Mouse (Mus musculus): ENCODE results near the gene Ly6c2.
"Not testable (repeated sequence)": the region's sequence is repeated elsewhere in the genome, so short reads cannot be mapped to it uniquely, and the experiment has no call there.

The Ly6c2 gene

DNA sequence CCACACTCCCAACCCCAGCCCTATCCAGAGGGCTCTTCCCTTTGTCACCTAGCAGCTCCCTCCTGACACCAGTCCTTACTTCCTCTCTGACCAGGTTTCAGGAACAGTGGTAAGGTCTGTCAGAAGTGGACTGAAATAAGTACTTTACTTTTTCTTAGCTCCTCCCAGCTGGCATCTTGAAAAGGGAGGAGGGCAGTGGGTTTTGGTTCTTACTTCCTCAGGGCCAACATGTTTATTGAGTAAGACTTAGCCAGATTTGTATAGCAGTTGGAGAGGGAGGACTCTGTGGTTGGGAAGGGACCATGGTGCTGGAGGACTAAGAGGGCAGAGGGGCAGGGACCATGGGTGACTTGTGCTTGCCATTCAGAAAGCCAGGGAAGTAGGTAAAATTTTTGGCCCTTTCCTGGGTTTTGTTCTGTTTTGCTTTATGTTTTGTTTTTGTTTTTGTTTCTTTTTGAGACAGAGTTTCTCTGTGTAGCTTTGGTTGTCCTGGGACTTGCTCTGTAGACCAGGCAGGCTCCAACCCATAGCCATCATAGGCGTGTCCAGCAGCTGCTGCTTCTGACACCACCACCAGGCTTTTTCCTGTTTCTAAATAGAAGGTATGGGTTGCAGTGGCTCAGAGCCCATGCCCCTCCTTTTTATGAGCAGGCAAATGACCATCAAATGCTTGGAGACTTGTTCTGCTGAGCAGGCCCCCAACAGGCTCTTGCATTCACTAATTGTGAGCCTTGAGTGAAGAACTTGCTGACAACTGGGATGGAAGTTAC, at the start of gene Ly6c2:
Gene Ly6c2 (minus strand): TSS at position 110 of the 770 bp plus-strand sequence.
- not testable (repeated sequence) for DNase-seq (ENCODE audit: low read depth, low spot score)

DNA sequence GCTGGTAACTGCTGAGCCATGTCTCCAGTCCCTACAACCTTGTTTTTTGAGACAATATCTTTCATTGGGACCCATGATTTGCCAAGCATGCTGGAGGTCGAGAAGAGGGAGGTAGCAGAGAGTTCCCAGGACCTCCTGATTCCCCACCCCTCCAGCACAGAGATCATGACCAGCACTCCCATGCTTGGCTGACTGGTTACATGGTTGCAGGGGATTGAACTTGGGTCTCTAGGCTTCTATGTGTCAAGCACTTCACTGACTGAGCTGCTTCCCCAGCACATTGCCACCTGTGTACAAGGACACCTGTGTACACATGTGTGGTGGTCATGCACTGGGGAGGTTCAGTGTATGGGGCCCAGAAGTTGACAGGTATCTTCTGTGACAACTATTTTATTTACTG, 45.9 kb upstream of the Ly6c2 start:
- DNase-seq (ENCODE audit: low read depth, low spot score), result no peak

DNA sequence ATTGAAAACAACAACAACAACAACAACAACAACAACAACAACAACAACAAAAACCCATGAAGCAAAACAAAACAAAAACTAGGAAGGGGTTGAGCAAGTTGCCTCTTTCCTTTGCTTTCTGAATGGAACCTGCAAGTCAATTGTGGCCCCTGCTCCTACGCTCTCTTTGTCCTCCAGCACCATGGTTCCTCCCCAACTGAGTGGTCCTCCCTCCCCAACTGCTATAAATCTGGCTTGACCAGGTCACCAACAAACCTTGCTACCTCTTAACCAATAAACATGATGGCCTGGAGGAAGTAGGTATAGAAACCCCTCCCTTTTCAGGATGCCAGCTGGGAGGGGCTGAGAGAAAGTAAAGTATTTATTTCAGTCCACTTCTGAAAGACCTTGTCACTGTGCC, 43.2 kb upstream of the Ly6c2 start, which contains the start of gene Ly6g:
Gene Ly6g (plus strand): TSS at position 301 of the 400 bp plus-strand sequence.
- no peak for DNase-seq (ENCODE audit: low read depth, low spot score)

DNA sequence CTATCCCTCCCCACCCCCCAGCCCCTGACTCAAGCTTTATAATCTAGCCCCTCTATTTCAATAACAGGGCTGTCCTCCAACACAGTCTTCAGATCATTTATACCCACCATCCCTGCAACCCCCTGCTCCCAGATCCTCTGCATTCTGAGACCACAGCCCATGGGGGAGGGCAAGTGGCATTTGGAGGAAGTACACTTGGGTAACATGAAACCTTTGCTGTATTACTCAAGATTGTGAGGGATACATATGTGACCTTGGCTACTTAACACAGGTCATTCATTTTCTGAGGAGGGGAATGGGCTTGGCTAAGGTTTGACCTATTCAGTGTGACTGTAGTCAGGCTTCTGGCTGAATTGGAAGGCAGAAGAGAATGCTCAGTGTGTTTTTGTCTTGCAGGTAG, 41.3 kb upstream of the Ly6c2 start:
- no peak for DNase-seq (ENCODE audit: low read depth, low spot score)

DNA sequence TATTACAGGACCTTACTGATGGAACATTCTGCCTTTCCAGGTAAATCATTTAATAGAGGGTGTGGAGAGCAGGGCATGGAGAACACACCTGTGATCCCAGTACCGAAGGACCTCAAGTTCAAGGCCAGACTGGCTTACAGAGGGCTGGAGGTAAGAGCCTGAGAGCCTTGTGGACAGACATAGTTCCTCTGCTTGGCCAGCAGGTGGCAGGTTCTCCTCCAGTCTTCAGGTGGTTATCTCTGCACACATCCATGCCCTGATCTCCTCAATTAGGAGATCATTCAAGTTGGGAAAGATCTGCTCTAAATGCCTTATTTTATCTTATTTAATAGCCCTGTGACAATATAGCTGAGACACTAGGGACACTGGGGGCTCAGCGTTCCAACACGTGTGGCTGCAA, 32.0 kb upstream of the Ly6c2 start:
- no peak for DNase-seq (ENCODE audit: low read depth, low spot score)

DNA sequence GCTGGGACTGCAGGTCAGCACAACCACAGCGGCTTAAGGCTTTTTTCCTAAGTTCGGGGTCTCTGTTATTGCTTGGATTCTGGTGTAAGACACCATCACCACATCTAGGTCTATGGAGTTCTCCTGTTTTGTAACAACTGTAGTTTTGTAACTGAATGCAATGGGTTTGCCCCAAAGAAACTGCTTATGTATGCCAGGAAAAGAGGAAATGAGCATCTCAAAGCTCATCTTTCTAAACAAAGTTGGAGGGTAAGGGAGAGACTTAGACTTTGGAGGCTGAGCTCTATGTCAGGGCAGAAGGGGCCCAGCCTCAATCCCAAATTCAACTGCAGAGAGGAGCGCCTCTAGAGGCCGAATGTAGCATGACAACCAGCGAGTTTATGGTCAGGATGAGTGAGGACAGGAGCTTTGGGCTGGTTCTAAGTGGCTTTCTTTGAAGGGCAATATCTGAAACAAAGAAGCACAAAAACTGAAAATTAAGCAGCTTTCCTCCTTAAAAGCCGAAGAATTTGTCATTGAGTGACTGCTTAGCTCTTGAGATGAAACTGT, 30.1 kb upstream of the Ly6c2 start:
- DNase-seq (ENCODE audit: low read depth, low spot score), result peak; percentile 11

DNA sequence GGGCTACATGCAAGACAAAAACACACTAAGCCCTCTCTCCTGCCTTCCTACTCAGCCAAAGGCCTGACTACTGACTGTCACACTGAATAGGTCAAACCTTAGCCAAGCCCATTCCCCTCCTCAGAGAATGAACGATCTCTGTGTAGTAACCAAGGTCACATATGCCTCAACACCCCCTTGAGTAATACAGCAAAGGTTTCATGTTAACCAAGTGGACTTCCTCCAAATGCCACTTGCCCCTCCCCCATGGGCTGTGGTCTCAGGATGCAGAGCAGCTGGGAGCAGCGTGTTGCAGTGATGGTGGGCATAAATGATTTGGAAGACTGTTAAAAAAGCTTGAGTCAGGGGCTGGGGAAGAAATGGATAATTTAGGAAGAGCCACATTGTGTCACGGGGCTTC, 26.0 kb upstream of the Ly6c2 start:
- not testable (repeated sequence) for DNase-seq (ENCODE audit: low read depth, low spot score)

DNA sequence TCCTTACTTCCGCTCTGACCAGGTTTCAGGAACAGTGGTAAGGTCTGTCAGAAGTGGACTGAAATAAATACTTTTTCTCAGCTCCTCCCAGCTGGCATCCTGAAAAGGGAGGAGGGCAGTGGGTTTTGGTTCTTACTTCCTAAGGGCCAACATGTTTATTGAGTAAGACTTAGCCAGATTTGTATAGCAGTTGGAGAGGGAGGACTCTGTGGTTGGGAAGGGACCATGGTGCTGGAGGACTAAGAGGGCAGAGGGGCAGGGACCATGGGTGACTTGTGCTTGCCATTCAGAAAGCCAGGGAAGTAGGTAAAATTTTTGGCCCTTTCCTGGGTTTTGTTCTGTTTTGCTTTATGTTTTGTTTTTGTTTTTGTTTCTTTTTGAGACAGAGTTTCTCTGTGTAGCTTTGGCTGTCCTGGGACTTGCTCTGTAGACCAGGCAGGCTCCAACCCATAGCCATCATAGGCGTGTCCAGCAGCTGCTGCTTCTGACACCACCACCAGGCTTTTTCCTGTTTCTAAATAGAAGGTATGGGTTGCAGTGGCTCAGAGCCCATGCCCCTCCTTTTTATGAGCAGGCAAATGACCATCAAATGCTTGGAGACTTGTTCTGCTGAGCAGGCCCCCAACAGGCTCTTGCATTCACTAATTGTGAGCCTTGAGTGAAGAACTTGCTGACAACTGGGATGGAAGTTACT, 23.5 kb upstream of the Ly6c2 start:
- not testable (repeated sequence) for DNase-seq (ENCODE audit: low read depth, low spot score)

DNA sequence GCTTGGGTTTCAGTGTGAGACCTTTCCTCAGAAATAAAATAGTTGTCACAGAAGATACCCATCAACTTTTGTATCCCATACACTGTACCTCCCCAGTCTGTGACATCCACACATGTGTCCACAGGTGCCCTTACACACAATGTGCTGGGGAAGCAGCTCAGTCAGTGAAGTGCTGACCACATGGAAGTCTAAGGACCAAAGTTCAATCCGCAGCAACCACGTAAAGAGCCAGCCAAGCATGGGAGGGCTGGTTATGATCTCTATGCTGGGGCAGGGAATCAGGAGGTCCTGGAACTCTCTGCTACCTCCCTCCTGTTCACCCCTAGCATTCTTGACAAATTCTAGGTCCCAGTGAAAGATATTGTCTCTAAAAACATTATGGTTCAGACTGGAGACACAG, 20.6 kb upstream of the Ly6c2 start:
- DNase-seq (ENCODE audit: low read depth, low spot score), result not testable (repeated sequence)

DNA sequence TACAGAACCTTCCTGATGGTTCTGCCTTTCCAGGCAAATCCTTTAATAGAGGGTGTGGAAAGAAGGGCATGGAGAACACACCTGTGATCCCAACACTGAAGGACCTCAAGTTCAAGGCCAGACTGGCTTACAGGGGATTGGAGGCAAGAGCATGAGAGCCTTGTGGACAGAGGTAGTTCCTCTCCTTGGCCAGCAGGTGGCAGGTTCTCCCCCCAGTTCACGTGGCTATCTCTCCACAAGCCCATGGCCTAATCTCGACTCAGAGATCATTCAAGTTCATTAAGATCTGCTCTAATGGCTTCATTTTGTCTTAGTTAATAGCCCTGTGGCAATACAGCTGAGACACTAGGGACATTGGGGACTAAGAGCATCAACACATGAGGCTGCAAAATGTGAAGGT, 8.3 kb upstream of the Ly6c2 start:
- DNase-seq (ENCODE audit: low read depth, low spot score), result peak; percentile 11

DNA sequence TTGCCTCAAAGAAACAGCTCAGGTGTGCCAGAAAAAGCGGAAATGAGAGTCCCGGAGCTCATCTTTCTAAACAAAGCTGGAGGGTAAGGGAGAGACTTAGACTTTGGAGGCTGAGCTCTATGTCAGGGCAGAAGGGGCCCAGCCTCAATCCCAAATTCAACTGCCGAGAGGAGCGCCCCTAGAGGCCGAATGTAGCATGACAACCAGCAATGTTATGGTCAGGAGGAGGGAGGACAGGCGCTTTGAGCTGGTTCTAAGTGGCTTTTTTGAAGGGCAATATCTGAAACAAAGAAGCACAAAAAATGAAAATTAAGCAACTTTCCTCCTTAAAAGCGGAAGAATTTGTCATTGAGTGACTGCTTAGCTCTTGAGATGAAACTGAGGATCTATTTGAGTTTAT, 7.0 kb upstream of the Ly6c2 start:
- DNase-seq (ENCODE audit: low read depth, low spot score), result peak; percentile 45

DNA sequence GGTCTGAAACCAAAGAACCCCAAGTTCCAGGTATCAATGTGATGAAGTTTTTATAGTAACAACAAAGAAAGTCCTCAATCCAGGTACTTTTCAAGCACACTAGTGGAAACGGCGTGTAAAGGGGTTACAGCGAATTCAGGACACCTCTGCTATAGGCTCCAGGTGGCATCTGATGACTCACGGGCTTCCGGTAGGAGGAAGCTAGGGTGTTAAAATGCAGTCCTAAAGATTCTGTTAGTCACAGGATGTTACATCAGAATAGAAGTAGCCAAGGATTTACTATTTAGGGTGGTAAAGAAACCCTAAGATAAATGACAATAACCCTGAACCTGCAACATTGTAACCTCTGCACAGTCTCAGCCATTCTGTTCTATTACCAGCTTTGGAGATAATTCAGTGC, 5.7 kb upstream of the Ly6c2 start:
- DNase-seq (ENCODE audit: low read depth, low spot score), result not testable (repeated sequence)

DNA sequence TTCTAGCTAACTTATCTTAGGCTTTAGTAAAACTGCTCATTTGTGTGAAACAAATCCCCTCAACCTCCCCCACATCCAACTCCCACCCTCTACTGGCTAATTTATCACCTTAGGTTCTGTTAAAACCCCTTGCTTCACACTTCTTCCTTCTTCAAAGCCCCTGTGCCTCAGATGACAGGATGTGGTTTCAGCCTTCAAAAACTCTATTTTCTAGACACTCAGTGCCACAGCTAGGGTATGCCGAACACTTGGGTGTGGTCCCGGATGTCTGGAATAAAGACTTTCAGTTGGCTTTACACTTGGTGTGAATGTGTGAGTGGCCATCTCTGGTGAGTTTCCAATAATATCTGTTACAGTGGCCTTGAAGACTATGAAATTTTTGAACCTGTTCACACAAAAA, 4.8 kb upstream of the Ly6c2 start:
- DNase-seq (ENCODE audit: low read depth, low spot score), result no peak

DNA sequence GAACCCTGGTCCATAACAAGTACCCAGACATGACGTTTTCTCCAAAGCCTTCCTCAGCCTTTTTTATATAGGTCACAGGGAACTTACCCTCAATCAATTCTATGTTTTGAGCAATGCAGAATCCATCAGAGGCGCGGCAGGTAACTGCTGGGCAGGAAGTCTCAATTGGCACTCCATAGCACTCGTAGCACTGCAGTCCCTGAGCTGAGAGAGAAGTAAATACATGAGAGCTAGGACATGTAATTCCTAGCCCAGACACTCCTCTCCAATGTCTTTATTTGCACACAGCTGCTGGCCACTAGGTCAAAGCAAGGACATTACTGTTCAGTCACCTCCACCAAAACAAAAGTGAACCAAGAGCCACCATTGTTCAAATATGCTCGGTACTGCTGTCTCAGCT, 1.3 kb downstream of the Ly6c2 start:
- DNase-seq (ENCODE audit: low read depth, low spot score), result not testable (repeated sequence)

DNA sequence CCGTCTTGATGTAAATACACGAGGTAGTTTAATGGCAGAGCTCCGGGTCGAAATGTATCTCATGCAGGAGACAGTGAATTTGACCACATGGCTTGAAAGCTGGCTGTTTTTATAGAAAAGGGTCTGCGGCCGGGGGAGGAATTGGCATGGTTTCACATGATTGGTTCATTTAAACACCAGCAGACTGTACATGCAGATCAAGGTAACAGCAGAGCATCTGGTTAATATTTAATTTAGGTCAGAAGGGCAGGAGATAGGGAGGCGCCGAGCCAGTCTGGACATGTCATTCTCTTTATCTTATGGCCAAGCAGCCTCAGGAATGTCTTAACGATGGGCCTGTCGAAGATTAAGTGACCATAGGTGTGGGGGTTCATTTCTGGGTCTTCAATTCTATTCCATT, 12.5 kb downstream of the Ly6c2 start:
- no peak for DNase-seq (ENCODE audit: low read depth, low spot score)

DNA sequence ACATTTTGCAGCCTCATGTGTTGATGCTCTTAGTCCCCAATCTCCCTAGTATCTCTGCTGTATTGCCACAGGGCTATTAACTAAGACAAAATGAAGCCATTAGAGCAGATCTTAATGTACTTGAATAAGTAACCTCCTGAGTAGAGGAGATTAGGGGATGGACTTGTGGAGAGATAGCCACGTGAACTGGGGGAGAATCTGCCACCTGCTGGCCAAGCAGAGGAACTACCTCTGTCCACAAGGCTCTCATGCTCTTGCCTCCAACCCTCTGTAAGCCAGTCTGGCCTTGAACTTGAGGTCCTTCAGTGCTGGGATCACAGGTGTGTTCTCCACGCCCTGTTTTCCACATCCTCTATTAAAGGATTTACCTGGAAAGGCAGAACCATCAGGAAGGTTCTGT, 23.7 kb downstream of the Ly6c2 start:
- DNase-seq (ENCODE audit: low read depth, low spot score), result not testable (repeated sequence)

DNA sequence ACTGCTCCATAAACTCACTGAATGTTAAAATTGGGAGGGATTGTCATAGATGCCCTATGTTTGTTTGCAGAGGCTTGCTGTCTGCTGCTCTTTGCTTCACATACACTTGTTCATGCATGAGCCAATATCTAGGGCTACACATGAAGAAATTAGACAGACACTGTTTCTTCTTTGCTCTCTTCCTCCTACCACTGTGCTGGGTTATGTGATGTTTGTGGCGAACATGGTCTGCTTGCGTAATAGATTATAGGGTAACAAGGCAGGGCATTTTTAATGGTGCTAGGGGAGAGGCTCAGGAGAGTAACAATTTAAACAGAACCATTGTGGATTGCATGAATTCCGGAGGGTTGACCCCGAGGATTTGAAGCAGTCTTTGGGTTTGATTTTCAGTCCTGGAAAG, 41.8 kb downstream of the Ly6c2 start:
- no peak for DNase-seq (ENCODE audit: low read depth, low spot score)

DNA sequence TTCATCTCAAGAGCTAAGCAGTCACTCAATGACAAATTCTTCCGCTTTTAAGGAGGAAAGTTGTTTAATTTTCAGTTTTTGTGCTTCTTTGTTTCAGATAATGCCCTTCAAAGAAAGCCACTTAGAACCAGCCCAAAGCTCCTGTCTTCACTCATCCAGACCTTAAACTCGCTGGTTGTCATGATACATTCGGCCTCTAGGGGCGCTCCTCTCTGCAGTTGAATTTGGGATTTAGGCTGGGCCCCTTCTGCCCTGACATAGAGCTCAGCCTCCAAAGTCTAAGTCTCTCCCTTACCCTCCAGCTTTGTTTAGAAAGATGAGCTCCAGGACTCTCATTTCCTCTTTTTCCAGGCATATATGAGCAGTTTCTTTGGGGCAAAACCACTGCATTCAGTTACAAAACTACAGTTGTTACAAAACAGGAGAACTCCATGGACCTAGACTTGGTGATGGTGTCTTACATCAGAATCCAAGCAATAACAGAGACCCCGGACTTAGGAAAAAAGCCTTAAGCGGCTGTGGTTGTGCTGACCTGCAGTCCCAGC, 49.7 kb downstream of the Ly6c2 start:
- DNase-seq (ENCODE audit: low read depth, low spot score), result peak; percentile 43

DNA sequence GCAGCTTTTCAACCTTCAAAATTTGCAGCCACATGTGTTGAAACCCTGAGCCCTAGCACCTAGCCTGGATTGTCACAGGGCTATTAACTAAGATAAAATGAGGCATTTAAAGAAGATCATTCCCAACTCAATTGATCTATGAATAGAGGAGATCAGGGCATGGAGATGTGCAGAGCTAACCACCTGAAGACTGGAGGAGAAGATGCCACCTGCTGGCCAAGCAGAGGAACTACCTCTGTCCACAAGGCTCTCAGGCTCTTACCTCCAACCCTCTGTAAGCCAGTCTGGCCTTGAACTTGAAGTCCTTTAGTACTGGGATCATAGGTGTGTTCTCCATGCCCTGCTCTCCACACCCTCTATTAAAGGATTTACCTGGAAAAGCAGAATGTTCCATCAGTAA, 51.3 kb downstream of the Ly6c2 start:
- peak; percentile 25 for DNase-seq (ENCODE audit: low read depth, low spot score)
